Mouse (Mus musculus): ENCODE results near the gene Mtrf1.
"Not testable (repeated sequence)": the region's sequence is repeated elsewhere in the genome, so short reads cannot be mapped to it uniquely, and the experiment has no call there.

Gene Mtrf1

GRCm38 (mm10) chr14:79445055-79445620 is 47.6 kb downstream of the Mtrf1 start:
- in situ Hi-C loops (cut with MboI, MseI): no loop called here

DNA sequence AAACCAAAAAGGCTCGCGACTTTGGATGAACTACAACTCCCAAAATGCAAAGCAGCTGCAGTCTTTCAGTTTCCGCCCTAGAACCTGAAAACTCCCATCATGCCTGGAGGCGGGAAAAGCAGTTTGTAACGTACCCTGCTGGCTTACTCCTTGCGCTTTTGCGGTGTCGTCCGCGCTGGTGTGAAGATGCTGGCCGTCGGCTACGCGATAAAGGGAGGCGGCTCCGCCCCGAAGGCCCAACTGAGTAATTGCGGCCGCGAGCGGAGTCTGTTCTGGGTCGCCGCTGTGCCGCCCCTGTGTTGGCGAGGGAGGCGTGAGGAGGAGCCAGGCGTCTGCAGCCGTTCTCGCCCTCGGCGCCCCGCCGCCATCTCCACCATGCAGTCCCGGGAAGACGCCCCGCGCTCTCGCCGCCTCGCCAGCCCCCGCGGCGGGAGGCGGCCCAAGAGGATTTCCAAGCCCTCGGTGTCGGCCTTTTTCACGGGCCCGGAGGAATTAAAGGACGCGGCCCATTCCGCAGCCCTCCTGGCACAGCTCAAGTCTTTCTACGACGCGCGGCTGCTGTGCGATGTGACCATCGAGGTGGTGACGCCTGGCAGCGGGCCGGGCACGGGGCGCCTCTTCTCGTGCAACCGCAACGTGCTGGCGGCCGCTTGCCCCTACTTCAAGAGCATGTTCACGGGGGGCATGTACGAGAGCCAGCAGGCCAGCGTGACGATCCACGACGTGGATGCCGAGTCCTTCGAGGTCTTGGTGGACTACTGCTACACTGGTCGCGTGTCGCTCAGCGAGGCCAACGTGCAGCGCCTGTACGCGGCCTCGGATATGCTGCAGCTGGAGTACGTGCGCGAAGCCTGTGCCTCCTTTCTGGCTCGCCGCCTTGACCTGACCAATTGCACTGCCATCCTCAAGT is 54.4 kb downstream of the Mtrf1 start, which contains the start of gene Kbtbd6:
Gene Kbtbd6, plus strand, starts transcription at position 155 of the 910 bp plus-strand sequence.
- in situ Hi-C loops (cut with MboI, MseI): not testable (repeated sequence)

DNA sequence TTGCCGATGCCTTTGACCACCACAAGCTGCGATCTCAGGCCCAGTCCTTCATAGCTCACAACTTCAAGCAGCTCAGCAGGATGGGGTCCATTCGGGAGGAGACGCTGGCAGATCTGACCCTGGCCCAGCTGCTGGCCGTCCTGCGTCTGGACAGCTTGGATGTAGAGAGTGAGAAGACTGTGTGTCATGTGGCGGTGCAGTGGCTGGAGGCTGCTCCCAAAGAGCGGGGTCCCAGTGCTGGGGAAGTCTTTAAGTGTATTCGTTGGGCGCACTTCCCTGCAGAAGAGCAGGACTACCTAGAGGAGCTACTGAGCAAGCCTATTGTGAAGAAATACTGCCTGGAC is 55.0 kb downstream of the Mtrf1 start:
- in situ Hi-C loops (cut with MboI, MseI): not testable (repeated sequence)

DNA sequence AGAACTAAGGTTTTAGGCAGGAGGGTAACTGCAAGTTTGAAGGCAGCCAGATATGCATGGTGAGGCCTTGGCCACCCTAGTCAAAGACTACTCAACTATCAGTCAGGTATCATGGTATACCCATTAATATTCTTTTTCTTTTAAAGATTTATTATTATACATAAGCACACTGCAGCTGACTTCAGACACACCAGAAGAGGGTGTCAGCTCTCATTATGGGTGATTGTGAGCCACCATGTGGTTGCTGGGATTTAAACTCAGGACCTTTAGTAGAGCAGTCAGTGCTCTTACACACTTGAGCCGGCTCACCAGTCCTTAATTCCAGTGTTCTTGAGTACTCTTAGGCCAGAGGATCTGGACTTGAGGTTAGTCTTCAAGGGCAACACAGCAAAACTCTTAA is 62.8 kb downstream of the Mtrf1 start:
- in situ Hi-C loops (cut with MboI, MseI): no loop called here

DNA sequence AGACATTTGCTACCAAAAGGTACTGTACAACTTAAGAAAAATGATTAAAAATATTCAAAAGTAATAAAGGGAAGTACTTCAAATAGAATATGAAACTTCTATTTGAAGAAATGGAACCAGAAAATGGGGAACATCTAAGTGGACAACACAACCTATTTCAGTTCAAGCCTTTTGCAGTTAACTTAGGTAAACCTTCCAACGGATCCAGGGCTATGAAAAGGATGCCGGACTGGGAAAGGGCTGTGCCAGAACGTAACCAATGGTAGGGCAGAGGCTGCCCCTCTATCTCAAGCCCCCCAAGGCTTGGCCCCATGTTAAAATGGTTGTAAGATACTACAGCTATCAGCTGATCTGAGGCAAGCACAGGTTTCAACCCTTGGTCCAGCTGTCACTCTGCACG is 63.4 kb downstream of the Mtrf1 start:
- in situ Hi-C loops (cut with MboI, MseI): no loop called here

- in situ Hi-C loops (cut with MboI, MseI): no loop called here
These were observed 68.1 kb downstream of the Mtrf1 start for GRCm38 (mm10) chr14:79465623-79466022.

- in situ Hi-C loops (cut with MboI, MseI): no loop called here
These were observed 70.0 kb downstream of the Mtrf1 start for GRCm38 (mm10) chr14:79467621-79468020.

Data from T-helper 1 cell (primary cell).